8 mouse cellular contexts compared by ENCODE assay signal in the genomic region with DNA sequence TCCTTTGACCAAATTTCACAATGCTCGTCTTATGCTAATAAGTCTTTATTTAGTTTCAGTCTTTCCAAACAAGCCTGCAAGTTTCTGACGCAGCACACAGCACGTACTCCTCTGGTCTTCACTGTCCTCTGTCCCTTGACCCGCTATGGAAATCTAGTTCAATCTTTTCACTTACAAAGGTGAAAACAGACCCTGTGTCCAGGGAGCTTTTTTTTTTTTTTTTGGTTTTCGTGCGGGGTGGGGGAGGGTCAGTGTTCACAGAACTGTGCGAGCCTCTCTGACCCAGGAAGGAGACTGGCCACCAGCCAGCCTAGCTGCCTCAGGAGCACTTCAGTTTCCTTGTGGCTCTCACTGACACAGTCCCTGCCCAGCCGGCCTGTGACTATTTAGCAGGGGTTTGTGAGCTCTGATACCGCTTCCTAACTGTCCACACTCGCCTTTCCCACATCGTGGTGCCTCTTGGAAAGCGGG. TPM values are rescaled to one million over a fixed set of nuclear protein-coding genes. Genes with fewer than 3 reads are reported as not detected.
DNase-seq lines count a peak whose midpoint lies in the region; ATAC-seq lines count a peak whose summit lies in the region.

No protein-coding gene starts in this region.

- DNase-seq in adipocyte (ENCODE audit: low spot score) = peak; percentile 95
- peak; percentile 87 for DNase-seq in cerebellum, adult 9-10 months
- DNase-seq in frontal cortex, postnatal 25 days (ENCODE audit: low spot score in 2 of 2) = peak; percentile 20 to 22
- peak; percentile 25 for DNase-seq in hindbrain, embryonic 11.5 days (ENCODE audit: low spot score)
- DNase-seq in layer of hippocampus, postnatal 14 days (ENCODE audit: low spot score in 2 of 2) = peak; percentile 57 to 70
- peak; percentile 88 for DNase-seq in lung, postnatal 14 days
- DNase-seq in ovary, postnatal 10 days (ENCODE audit: low spot score) = peak; percentile 32
- peak; percentile 29 for DNase-seq in yolk sac, embryonic 10.5 days (ENCODE audit: low spot score)

- H3K9ac ChIP-seq in hindbrain, embryonic 11.5 days (ENCODE audit: low read depth, low read length) = no peak overlapping the region

- H3K27ac ChIP-seq in hindbrain, embryonic 11.5 days (ENCODE audit: low read depth, low read length) = no peak overlapping the region

- H3K27me3 ChIP-seq in hindbrain, embryonic 11.5 days (ENCODE audit: control insufficient read depth, insufficient read depth, low read length) = no peaks in the 10 kb centered on the region

- H3K4me3 ChIP-seq in hindbrain, embryonic 11.5 days (ENCODE audit: low read depth, low read length) = no peak overlapping the region

- H3K36me3 ChIP-seq in hindbrain, embryonic 11.5 days (ENCODE audit: control insufficient read depth, insufficient read depth, low read length) = no peaks in the 10 kb centered on the region

- no peaks in the 10 kb centered on the region for H3K9me3 ChIP-seq in hindbrain, embryonic 11.5 days (ENCODE audit: control insufficient read depth, low read length)

- 15% methylated on average over 12 of the region's 12 CpGs for WGBS in hindbrain, embryonic 11.5 days

- H3K4me1 ChIP-seq in hindbrain, embryonic 11.5 days (replicated peaks; ENCODE audit: control insufficient read depth, insufficient read depth, low read length) = peaks cover 2% of the 10 kb centered on the region; the same call in 1 of the 2 replicates

- ATAC-seq in hindbrain, embryonic 11.5 days (ENCODE audit: low FRiP score) = no peak

- peak overlapping the region; percentile 24; the same call in 1 of the 2 replicates for H3K4me2 ChIP-seq in hindbrain, embryonic 11.5 days (replicated peaks; ENCODE audit: low read depth, low read length)

RNA-seq across cellular contexts. Expression of a gene that starts 16.6 kb away (rescaled TPM):
- polyA plus RNA-seq in hindbrain, embryonic 11.5 days (2014; fragmentation: Nextera tagmentation; extraction: Ambion mirVana) = 476 and 479 TPM in 2 replicates
- total RNA-seq in layer of hippocampus, postnatal 14 days (2021) = 100 to 1,000 TPM; 120 to 127 TPM

RNA-seq across cellular contexts. Expression of a gene that starts 38.0 kb away (rescaled TPM):
- polyA plus RNA-seq in hindbrain, embryonic 11.5 days (2014; fragmentation: Nextera tagmentation; extraction: Ambion mirVana) = 122 and 127 TPM in 2 replicates
- total RNA-seq in layer of hippocampus, postnatal 14 days (2021) = 10 to 100 TPM; 59.6 to 64.4 TPM

Comparison
In these comparisons a context has a peak if more than half of its experiments do, and no peak if none do; other contexts are left out.
1. DNase-seq: peak in every context shown above with its lines; median percentile 95 in adipocyte; 88 in lung, postnatal 14 days; 87 in cerebellum, adult 9-10 months; 64 in layer of hippocampus, postnatal 14 days; 32 in ovary, postnatal 10 days; 29 in yolk sac, embryonic 10.5 days; 25 in hindbrain, embryonic 11.5 days; 21 in frontal cortex, postnatal 25 days.